Mouse (Mus musculus) bone marrow, adult 2 months (tissue): ENCODE results near the gene Xylt2.

Source experiments
- CTCF ChIP-seq: fragments of 200-500 bp; IDR thresholded peaks from 2 replicates; pipeline ENCODE4 v1.5.1; 2011; ENCODE audit warnings: low read length, control low read depth; ENCODE audit not compliant: control insufficient read depth, insufficient read depth
- POLR2A ChIP-seq: fragments of 200-500 bp; IDR thresholded peaks from 2 replicates; pipeline ENCODE4 v1.6.1; 2011; ENCODE audit warnings: low read depth, mild to moderate bottlenecking, control low read depth, low read length, borderline replicate concordance; ENCODE audit not compliant: control insufficient read depth

DNA sequence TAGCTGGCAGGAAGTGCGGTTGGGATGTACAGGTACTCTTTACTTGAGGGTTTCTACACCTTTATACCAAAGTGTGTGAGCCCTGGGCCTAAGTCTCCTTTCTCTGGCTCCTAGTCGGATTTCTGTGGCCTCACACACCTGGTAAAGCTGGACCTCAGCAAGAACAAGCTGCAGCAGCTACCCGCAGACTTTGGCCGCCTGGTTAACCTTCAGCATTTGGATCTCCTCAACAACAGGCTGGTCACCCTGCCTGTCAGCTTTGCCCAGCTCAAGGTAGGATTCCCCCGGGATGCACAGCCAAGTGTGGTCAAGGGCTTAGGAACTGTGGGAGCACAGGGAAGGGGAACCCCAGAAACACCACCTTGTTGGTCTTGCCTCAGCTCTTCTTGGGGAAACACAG lies 42.9 kb downstream of the Xylt2 start:
- TF ChIP-seq POLR2A (no peak), CTCF (no peak)
